Mouse (Mus musculus): ENCODE results near the gene Tubgcp3.
A peak's percentile ranks its signal among the peaks of the same experiment; 100 is the strongest.
"Not testable (repeated sequence)": the region's sequence is repeated elsewhere in the genome, so short reads cannot be mapped to it uniquely, and the experiment has no call there.

Gene Tubgcp3

GRCm38 (mm10) chr8:12672056-12672881 is at the start of gene Tubgcp3:
Gene Tubgcp3 (minus strand): TSS chr8:12672248.
- DNase-seq (ENCODE audit: low read depth, low spot score): peak; percentile 89
- no peaks in the 10 kb centered on the region for H3K36me3 ChIP-seq (ENCODE audit: control insufficient read depth, insufficient read depth, low read length, poor library complexity, severe bottlenecking)
- H3K27me3 ChIP-seq (ENCODE audit: control insufficient read depth, insufficient read depth, low read length, poor library complexity, severe bottlenecking): no peaks in the 10 kb centered on the region

GRCm38 (mm10) chr8:12719091-12719490 is 47.0 kb upstream of the Tubgcp3 start:
- DNase-seq (ENCODE audit: low read depth, low spot score): no peak
- Histone ChIP-seq H3K36me3 (ENCODE audit: control insufficient read depth, insufficient read depth, low read length, poor library complexity, severe bottlenecking) (no peaks in the 10 kb centered on the region), H3K27me3 (ENCODE audit: control insufficient read depth, insufficient read depth, low read length, poor library complexity, severe bottlenecking) (no peaks in the 10 kb centered on the region)

- no peak for DNase-seq (ENCODE audit: low read depth, low spot score)
- H3K36me3 ChIP-seq (ENCODE audit: control insufficient read depth, insufficient read depth, low read length, poor library complexity, severe bottlenecking): no peaks in the 10 kb centered on the region
- no peaks in the 10 kb centered on the region for H3K27me3 ChIP-seq (ENCODE audit: control insufficient read depth, insufficient read depth, low read length, poor library complexity, severe bottlenecking)
These were observed 44.0 kb upstream of the Tubgcp3 start for GRCm38 (mm10) chr8:12715861-12716585.

- Histone ChIP-seq H3K36me3 (ENCODE audit: control insufficient read depth, insufficient read depth, low read length, poor library complexity, severe bottlenecking) (no peaks in the 10 kb centered on the region), H3K27me3 (ENCODE audit: control insufficient read depth, insufficient read depth, low read length, poor library complexity, severe bottlenecking) (no peaks in the 10 kb centered on the region)
- DNase-seq (ENCODE audit: low read depth, low spot score): no peak
These were observed 39.6 kb upstream of the Tubgcp3 start for GRCm38 (mm10) chr8:12711623-12712022.

- Histone ChIP-seq H3K36me3 (ENCODE audit: control insufficient read depth, insufficient read depth, low read length, poor library complexity, severe bottlenecking) (no peaks in the 10 kb centered on the region), H3K27me3 (ENCODE audit: control insufficient read depth, insufficient read depth, low read length, poor library complexity, severe bottlenecking) (no peaks in the 10 kb centered on the region)
- DNase-seq (ENCODE audit: low read depth, low spot score): no peak
These were observed 31.5 kb upstream of the Tubgcp3 start for GRCm38 (mm10) chr8:12703597-12703996.

GRCm38 (mm10) chr8:12702290-12702689 is 30.2 kb upstream of the Tubgcp3 start:
- no peak for DNase-seq (ENCODE audit: low read depth, low spot score)
- no peaks in the 10 kb centered on the region for H3K27me3 ChIP-seq (ENCODE audit: control insufficient read depth, insufficient read depth, low read length, poor library complexity, severe bottlenecking)
- no peaks in the 10 kb centered on the region for H3K36me3 ChIP-seq (ENCODE audit: control insufficient read depth, insufficient read depth, low read length, poor library complexity, severe bottlenecking)

- H3K36me3 ChIP-seq (ENCODE audit: control insufficient read depth, insufficient read depth, low read length, poor library complexity, severe bottlenecking): no peaks in the 10 kb centered on the region
- DNase-seq (ENCODE audit: low read depth, low spot score): no peak
- H3K27me3 ChIP-seq (ENCODE audit: control insufficient read depth, insufficient read depth, low read length, poor library complexity, severe bottlenecking): no peaks in the 10 kb centered on the region
These were observed 26.7 kb upstream of the Tubgcp3 start for GRCm38 (mm10) chr8:12698660-12699277.

GRCm38 (mm10) chr8:12688851-12689250 is 16.8 kb upstream of the Tubgcp3 start:
- no peak for DNase-seq (ENCODE audit: low read depth, low spot score)
- Histone ChIP-seq H3K36me3 (ENCODE audit: control insufficient read depth, insufficient read depth, low read length, poor library complexity, severe bottlenecking) (no peaks in the 10 kb centered on the region), H3K27me3 (ENCODE audit: control insufficient read depth, insufficient read depth, low read length, poor library complexity, severe bottlenecking) (no peaks in the 10 kb centered on the region)

- Histone ChIP-seq H3K36me3 (ENCODE audit: control insufficient read depth, insufficient read depth, low read length, poor library complexity, severe bottlenecking) (no peaks in the 10 kb centered on the region), H3K27me3 (ENCODE audit: control insufficient read depth, insufficient read depth, low read length, poor library complexity, severe bottlenecking) (no peaks in the 10 kb centered on the region)
- DNase-seq (ENCODE audit: low read depth, low spot score): peak; percentile 85
These were observed 5.5 kb upstream of the Tubgcp3 start for GRCm38 (mm10) chr8:12677529-12677928.

GRCm38 (mm10) chr8:12671473-12672055 is 484 bp downstream of the Tubgcp3 start:
- Histone ChIP-seq H3K27me3 (ENCODE audit: control insufficient read depth, insufficient read depth, low read length, poor library complexity, severe bottlenecking) (no peaks in the 10 kb centered on the region), H3K36me3 (ENCODE audit: control insufficient read depth, insufficient read depth, low read length, poor library complexity, severe bottlenecking) (no peaks in the 10 kb centered on the region)
- no peak for DNase-seq (ENCODE audit: low read depth, low spot score)

GRCm38 (mm10) chr8:12670965-12671364 is 1.1 kb downstream of the Tubgcp3 start:
- DNase-seq (ENCODE audit: low read depth, low spot score): no peak
- Histone ChIP-seq H3K36me3 (ENCODE audit: control insufficient read depth, insufficient read depth, low read length, poor library complexity, severe bottlenecking) (no peaks in the 10 kb centered on the region), H3K27me3 (ENCODE audit: control insufficient read depth, insufficient read depth, low read length, poor library complexity, severe bottlenecking) (no peaks in the 10 kb centered on the region)

GRCm38 (mm10) chr8:12668832-12669231 is 3.2 kb downstream of the Tubgcp3 start:
- Histone ChIP-seq H3K27me3 (ENCODE audit: control insufficient read depth, insufficient read depth, low read length, poor library complexity, severe bottlenecking) (no peaks in the 10 kb centered on the region), H3K36me3 (ENCODE audit: control insufficient read depth, insufficient read depth, low read length, poor library complexity, severe bottlenecking) (no peaks in the 10 kb centered on the region; the same call in 1 of the 2 replicates)
- no peak for DNase-seq (ENCODE audit: low read depth, low spot score)

GRCm38 (mm10) chr8:12666530-12666929 is 5.5 kb downstream of the Tubgcp3 start:
- not testable (repeated sequence) for H3K36me3 ChIP-seq (ENCODE audit: control insufficient read depth, insufficient read depth, low read length, poor library complexity, severe bottlenecking); H3K27me3 ChIP-seq (ENCODE audit: control insufficient read depth, insufficient read depth, low read length, poor library complexity, severe bottlenecking); DNase-seq (ENCODE audit: low read depth, low spot score)

GRCm38 (mm10) chr8:12663105-12663456 is 9.0 kb downstream of the Tubgcp3 start:
- DNase-seq (ENCODE audit: low read depth, low spot score): no peak

More at GRCm38 (mm10) chr8:12663105-12663456, 9.0 kb downstream of the Tubgcp3 start:
- H3K36me3 ChIP-seq (ENCODE audit: control insufficient read depth, insufficient read depth, low read length, poor library complexity, severe bottlenecking): peaks cover 6% of the 10 kb centered on the region; the same call in 1 of the 2 replicates
- no peaks in the 10 kb centered on the region for H3K27me3 ChIP-seq (ENCODE audit: control insufficient read depth, insufficient read depth, low read length, poor library complexity, severe bottlenecking)
